Comparison of ENCODE assay signal across 27 mouse cellular contexts in the genomic region with DNA sequence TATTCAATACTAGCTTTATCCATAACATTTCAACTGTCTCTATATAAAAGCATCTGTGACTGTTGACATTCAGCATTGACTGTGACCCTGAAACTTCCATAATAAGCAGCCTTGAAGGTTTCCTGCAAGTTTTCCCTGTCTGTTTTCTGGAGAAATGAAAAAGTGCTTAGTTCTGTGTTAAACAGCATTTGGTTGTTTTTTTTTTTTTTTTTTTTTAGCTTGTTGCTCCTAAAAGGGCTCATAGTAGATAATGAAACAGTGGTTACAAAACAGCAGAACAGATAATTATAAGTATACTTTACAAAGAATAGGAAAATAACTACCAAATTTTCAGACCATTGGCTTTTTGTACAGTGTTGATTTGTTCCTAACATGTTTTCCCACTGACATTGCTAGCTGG.
"Had no signal": no experiment of that assay in that cellular context is flagged by ENCODE, and none has a peak within 500 bp of the region (broad histone marks: within the 10 kb centered on the region; RNA-seq: fewer than 3 reads in every experiment).

No protein-coding gene starts in this region.

- H3K4me1 ChIP-seq: limb, embryonic 10.5 days; limb, embryonic 12.5 days; limb, embryonic 13.5 days; limb, embryonic 15.5 days; lung, embryonic 15.5 days; midbrain, embryonic 12.5 days; midbrain, embryonic 13.5 days; midbrain, embryonic 15.5 days; neural tube, embryonic 12.5 days had no signal

- H3K4me3 ChIP-seq: limb, embryonic 10.5 days; limb, embryonic 12.5 days; limb, embryonic 13.5 days; limb, embryonic 15.5 days; liver, embryonic 12.5 days; liver, embryonic 13.5 days; liver, embryonic 15.5 days; lung, embryonic 15.5 days; megakaryocyte, embryonic 14.5 days; midbrain, embryonic 12.5 days; midbrain, embryonic 13.5 days; midbrain, embryonic 15.5 days; myocyte; neural tube, embryonic 12.5 days had no signal

- H3K9me3 ChIP-seq: limb, embryonic 10.5 days; limb, embryonic 12.5 days; limb, embryonic 13.5 days; limb, embryonic 15.5 days; liver, embryonic 12.5 days; liver, embryonic 13.5 days; liver, embryonic 15.5 days; lung, embryonic 15.5 days; megakaryocyte, embryonic 14.5 days; midbrain, embryonic 12.5 days; midbrain, embryonic 13.5 days; midbrain, embryonic 15.5 days; neural tube, embryonic 12.5 days had no signal

- H3K9ac ChIP-seq: limb, embryonic 12.5 days; limb, embryonic 13.5 days; limb, embryonic 15.5 days; liver, embryonic 12.5 days; liver, embryonic 13.5 days; liver, embryonic 14.5 days; liver, embryonic 15.5 days; liver, postnatal 0 days; lung, embryonic 14.5 days; lung, embryonic 15.5 days; midbrain, embryonic 12.5 days; midbrain, embryonic 13.5 days; midbrain, embryonic 15.5 days; neural tube, embryonic 12.5 days had no signal

- H3K27me3 ChIP-seq: limb, embryonic 12.5 days; limb, embryonic 13.5 days; limb, embryonic 15.5 days; liver, embryonic 12.5 days; liver, embryonic 13.5 days; liver, embryonic 15.5 days; lung, embryonic 15.5 days; megakaryocyte, embryonic 14.5 days; midbrain, embryonic 12.5 days; midbrain, embryonic 13.5 days; midbrain, embryonic 15.5 days; neural tube, embryonic 12.5 days had no signal

- DNase-seq: left cerebral cortex, postnatal 4 days; liver; liver, embryonic 13.5 days; liver, postnatal 0 days; lung, adult 18-20 months; lung, adult 2 months; lung, embryonic 14.5 days; lung, postnatal 10 days; lung, postnatal 14 days; lung, postnatal 36 days; lung, postnatal 4 days; midbrain, embryonic 14.5 days had no signal

- H3K36me3 ChIP-seq: limb, embryonic 10.5 days; limb, embryonic 15.5 days; lung, embryonic 15.5 days; midbrain, embryonic 12.5 days; midbrain, embryonic 13.5 days; midbrain, embryonic 15.5 days; neural tube, embryonic 12.5 days had no signal

- H3K27ac ChIP-seq: limb, embryonic 10.5 days; limb, embryonic 12.5 days; limb, embryonic 13.5 days; limb, embryonic 15.5 days; liver, embryonic 12.5 days; liver, embryonic 13.5 days; liver, embryonic 14.5 days; liver, embryonic 15.5 days; lung, embryonic 15.5 days; macrophage; midbrain, embryonic 12.5 days; midbrain, embryonic 13.5 days; midbrain, embryonic 15.5 days; neural tube, embryonic 12.5 days had no signal
